Mouse (Mus musculus): ENCODE data around the gene Terf2ip. TPM values are rescaled to one million over a fixed set of nuclear protein-coding genes. Genes with fewer than 3 reads are reported as not detected.

The Terf2ip gene
- polyA plus RNA-seq, 1 experiment from 2014 or later: 20.4 TPM

- no peak overlapping the region for H3K4me3 ChIP-seq (replicated peaks; ENCODE audit: low read length)
- no peak overlapping the region for H3K4me2 ChIP-seq (ENCODE audit: low read depth, low read length)
- H3K27me3 ChIP-seq (ENCODE audit: control insufficient read depth, insufficient read depth, low read length): no peaks in the 10 kb centered on the region
- 73% methylated on average over 3 of the region's 3 CpGs for WGBS
- no peak for ATAC-seq (ENCODE audit: insufficient read depth, low FRiP score)
- H3K4me1 ChIP-seq (ENCODE audit: control insufficient read depth, insufficient read depth, low read length): peaks cover 7% of the 10 kb centered on the region
- H3K27ac ChIP-seq (ENCODE audit: low read length): no peak overlapping the region
- H3K9ac ChIP-seq (ENCODE audit: low read length): no peak overlapping the region
- peaks cover 9% of the 10 kb centered on the region; the same call in 1 of the 2 replicates for H3K36me3 ChIP-seq (ENCODE audit: control insufficient read depth, insufficient read depth, low read length)
- H3K9me3 ChIP-seq (replicated peaks; ENCODE audit: control insufficient read depth, low read length): no peaks in the 10 kb centered on the region
Measured at GRCm38 (mm10) chr8:111992703-111993039, 18.5 kb upstream of the Terf2ip start.

- H3K4me2 ChIP-seq (ENCODE audit: low read depth, low read length): no peak overlapping the region
- H3K27me3 ChIP-seq (ENCODE audit: control insufficient read depth, insufficient read depth, low read length): no peaks in the 10 kb centered on the region
- H3K4me1 ChIP-seq (ENCODE audit: control insufficient read depth, insufficient read depth, low read length): no peaks in the 10 kb centered on the region
- ATAC-seq (ENCODE audit: insufficient read depth, low FRiP score): no peak
- no peak overlapping the region for H3K27ac ChIP-seq (ENCODE audit: low read length)
- no peak overlapping the region for H3K9ac ChIP-seq (ENCODE audit: low read length)
- peaks cover 42% of the 10 kb centered on the region for H3K36me3 ChIP-seq (ENCODE audit: control insufficient read depth, insufficient read depth, low read length)
- H3K9me3 ChIP-seq (replicated peaks; ENCODE audit: control insufficient read depth, low read length): no peaks in the 10 kb centered on the region
- H3K4me3 ChIP-seq (replicated peaks; ENCODE audit: low read length): no peak overlapping the region
Measured at GRCm38 (mm10) chr8:112004754-112005153, 6.4 kb upstream of the Terf2ip start.

- no peak for ATAC-seq (ENCODE audit: insufficient read depth, low FRiP score)
- no peak overlapping the region for H3K9ac ChIP-seq (ENCODE audit: low read length)
- H3K9me3 ChIP-seq (replicated peaks; ENCODE audit: control insufficient read depth, low read length): no peaks in the 10 kb centered on the region
- H3K36me3 ChIP-seq (ENCODE audit: control insufficient read depth, insufficient read depth, low read length): peaks cover 36% of the 10 kb centered on the region
- H3K27ac ChIP-seq (ENCODE audit: low read length): no peak overlapping the region
- no peak overlapping the region for H3K4me2 ChIP-seq (ENCODE audit: low read depth, low read length)
- H3K4me3 ChIP-seq (replicated peaks; ENCODE audit: low read length): no peak overlapping the region
- peaks cover 5% of the 10 kb centered on the region; the same call in 1 of the 2 replicates for H3K4me1 ChIP-seq (ENCODE audit: control insufficient read depth, insufficient read depth, low read length)
- no peaks in the 10 kb centered on the region for H3K27me3 ChIP-seq (ENCODE audit: control insufficient read depth, insufficient read depth, low read length)
- WGBS: 87% methylated on average over 6 of the region's 6 CpGs
Measured at GRCm38 (mm10) chr8:112005601-112006000, 5.6 kb upstream of the Terf2ip start.

- peaks cover 17% of the 10 kb centered on the region for H3K36me3 ChIP-seq (ENCODE audit: control insufficient read depth, insufficient read depth, low read length)
- no peaks in the 10 kb centered on the region for H3K9me3 ChIP-seq (replicated peaks; ENCODE audit: control insufficient read depth, low read length)
- no peak for ATAC-seq (ENCODE audit: insufficient read depth, low FRiP score)
- peaks cover 10% of the 10 kb centered on the region for H3K4me1 ChIP-seq (ENCODE audit: control insufficient read depth, insufficient read depth, low read length)
- no peak overlapping the region for H3K27ac ChIP-seq (ENCODE audit: low read length)
- 92% methylated on average over 2 of the region's 2 CpGs for WGBS
- no peak overlapping the region for H3K4me3 ChIP-seq (replicated peaks; ENCODE audit: low read length)
- H3K27me3 ChIP-seq (ENCODE audit: control insufficient read depth, insufficient read depth, low read length): no peaks in the 10 kb centered on the region
- H3K4me2 ChIP-seq (ENCODE audit: low read depth, low read length): no peak overlapping the region
- H3K9ac ChIP-seq (ENCODE audit: low read length): no peak overlapping the region
Measured at GRCm38 (mm10) chr8:112007669-112008068, 3.5 kb upstream of the Terf2ip start.

GRCm38 (mm10) chr8:112009558-112009957, 1.6 kb upstream of the Terf2ip start:
- Histone ChIP-seq H3K9me3 (replicated peaks; ENCODE audit: control insufficient read depth, low read length) (no peaks in the 10 kb centered on the region), H3K4me3 (replicated peaks; ENCODE audit: low read length) (no peak overlapping the region), H3K36me3 (ENCODE audit: control insufficient read depth, insufficient read depth, low read length) (peaks cover 7% of the 10 kb centered on the region), H3K27ac (ENCODE audit: low read length) (no peak overlapping the region), H3K9ac (ENCODE audit: low read length) (no peak overlapping the region), H3K4me1 (ENCODE audit: control insufficient read depth, insufficient read depth, low read length) (peaks cover 16% of the 10 kb centered on the region), H3K27me3 (ENCODE audit: control insufficient read depth, insufficient read depth, low read length) (no peaks in the 10 kb centered on the region), H3K4me2 (ENCODE audit: low read depth, low read length) (no peak overlapping the region)
- ATAC-seq (ENCODE audit: insufficient read depth, low FRiP score): no peak
- 91% methylated on average over 7 of the region's 7 CpGs for WGBS

- peak; percentile 55 for ATAC-seq (ENCODE audit: insufficient read depth, low FRiP score)
- H3K4me2 ChIP-seq (ENCODE audit: low read depth, low read length): peak overlapping the region; percentile 69
- WGBS: under 1% methylated on average over 39 of the region's 40 CpGs
- H3K27ac ChIP-seq (ENCODE audit: low read length): peak overlapping the region; percentile 68
- H3K9me3 ChIP-seq (replicated peaks; ENCODE audit: control insufficient read depth, low read length): no peaks in the 10 kb centered on the region
- H3K9ac ChIP-seq (ENCODE audit: low read length): peak overlapping the region; percentile 94
- H3K4me1 ChIP-seq (ENCODE audit: control insufficient read depth, insufficient read depth, low read length): peaks cover 16% of the 10 kb centered on the region
- no peaks in the 10 kb centered on the region for H3K27me3 ChIP-seq (ENCODE audit: control insufficient read depth, insufficient read depth, low read length)
- peak overlapping the region; percentile 98 for H3K4me3 ChIP-seq (replicated peaks; ENCODE audit: low read length)
- H3K36me3 ChIP-seq (ENCODE audit: control insufficient read depth, insufficient read depth, low read length): no peaks in the 10 kb centered on the region; the same call in 1 of the 2 replicates
Measured at GRCm38 (mm10) chr8:112011816-112012242, 631 bp downstream of the Terf2ip start.

- Histone ChIP-seq H3K4me1 (ENCODE audit: control insufficient read depth, insufficient read depth, low read length) (peaks cover 16% of the 10 kb centered on the region), H3K4me3 (replicated peaks; ENCODE audit: low read length) (no peak within 1 kb of the TSS), H3K27me3 (ENCODE audit: control insufficient read depth, insufficient read depth, low read length) (no peaks in the 10 kb centered on the region), H3K9ac (ENCODE audit: low read length) (no peak within 1 kb of the TSS), H3K27ac (ENCODE audit: low read length) (no peak within 1 kb of the TSS), H3K9me3 (replicated peaks; ENCODE audit: control insufficient read depth, low read length) (no peaks in the 10 kb centered on the region), H3K36me3 (ENCODE audit: control insufficient read depth, insufficient read depth, low read length) (peaks cover 16% of the 10 kb centered on the region; the same call in 1 of the 2 replicates), H3K4me2 (ENCODE audit: low read depth, low read length) (no peak within 1 kb of the TSS)
- no peak for ATAC-seq (ENCODE audit: insufficient read depth, low FRiP score)
- 95% methylated on average over 11 of the region's 11 CpGs for WGBS
Measured at GRCm38 (mm10) chr8:112014936-112015335, 3.7 kb downstream of the Terf2ip start, which contains the start of gene Gm6793. Gene Gm6793, minus strand, starts transcription at chr8:112015036.

GRCm38 (mm10) chr8:112029455-112029854, 18.3 kb downstream of the Terf2ip start:
- Histone ChIP-seq H3K9ac (ENCODE audit: low read length) (no peak overlapping the region), H3K4me1 (ENCODE audit: control insufficient read depth, insufficient read depth, low read length) (no peaks in the 10 kb centered on the region), H3K27ac (ENCODE audit: low read length) (no peak overlapping the region), H3K36me3 (ENCODE audit: control insufficient read depth, insufficient read depth, low read length) (no peaks in the 10 kb centered on the region), H3K4me3 (replicated peaks; ENCODE audit: low read length) (no peak overlapping the region), H3K27me3 (ENCODE audit: control insufficient read depth, insufficient read depth, low read length) (no peaks in the 10 kb centered on the region), H3K9me3 (replicated peaks; ENCODE audit: control insufficient read depth, low read length) (no peaks in the 10 kb centered on the region), H3K4me2 (ENCODE audit: low read depth, low read length) (no peak overlapping the region)
- WGBS: 73% methylated on average over 7 of the region's 7 CpGs
- ATAC-seq (ENCODE audit: insufficient read depth, low FRiP score): no peak

GRCm38 (mm10) chr8:112030663-112031062, 19.5 kb downstream of the Terf2ip start:
- H3K27ac ChIP-seq (ENCODE audit: low read length): no peak overlapping the region
- H3K9me3 ChIP-seq (replicated peaks; ENCODE audit: control insufficient read depth, low read length): no peaks in the 10 kb centered on the region
- no peaks in the 10 kb centered on the region for H3K4me1 ChIP-seq (ENCODE audit: control insufficient read depth, insufficient read depth, low read length)
- no peak overlapping the region for H3K9ac ChIP-seq (ENCODE audit: low read length)
- H3K27me3 ChIP-seq (ENCODE audit: control insufficient read depth, insufficient read depth, low read length): no peaks in the 10 kb centered on the region
- no peak for ATAC-seq (ENCODE audit: insufficient read depth, low FRiP score)
- WGBS: 58% methylated on average over 6 of the region's 6 CpGs
- no peaks in the 10 kb centered on the region for H3K36me3 ChIP-seq (ENCODE audit: control insufficient read depth, insufficient read depth, low read length)
- H3K4me3 ChIP-seq (replicated peaks; ENCODE audit: low read length): no peak overlapping the region
- no peak overlapping the region for H3K4me2 ChIP-seq (ENCODE audit: low read depth, low read length)

- Histone ChIP-seq H3K4me2 (ENCODE audit: low read depth, low read length) (no peak overlapping the region), H3K4me1 (ENCODE audit: control insufficient read depth, insufficient read depth, low read length) (no peaks in the 10 kb centered on the region), H3K36me3 (ENCODE audit: control insufficient read depth, insufficient read depth, low read length) (no peaks in the 10 kb centered on the region), H3K9ac (ENCODE audit: low read length) (no peak overlapping the region), H3K27ac (ENCODE audit: low read length) (no peak overlapping the region), H3K4me3 (replicated peaks; ENCODE audit: low read length) (no peak overlapping the region), H3K27me3 (ENCODE audit: control insufficient read depth, insufficient read depth, low read length) (no peaks in the 10 kb centered on the region), H3K9me3 (replicated peaks; ENCODE audit: control insufficient read depth, low read length) (no peaks in the 10 kb centered on the region)
- ATAC-seq (ENCODE audit: insufficient read depth, low FRiP score): no peak
- 54% methylated on average over 7 of the region's 7 CpGs for WGBS
Measured at GRCm38 (mm10) chr8:112033071-112033470, 21.9 kb downstream of the Terf2ip start.

All from stomach, embryonic 16.5 days (tissue).